Mouse (Mus musculus) heart, embryonic 12.5 days (tissue): ENCODE results near the gene Grid2ip. TPM values are rescaled to one million over a fixed set of nuclear protein-coding genes. Genes with fewer than 3 reads are reported as not detected.

Source experiments
- ATAC-seq: fragments of 200-750 bp; cut with Nextera tagmentation; 2 replicates; pipeline ENCODE4 v1.8.0; 2017; ENCODE audit warnings: moderate TSS enrichment, moderate library complexity; ENCODE audit not compliant: insufficient number of reproducible peaks, low FRiP score
- H3K27ac ChIP-seq: fragments of 300-500 bp; sonication (generic); 2 replicates; pipeline ENCODE4 v1.5.1; 2016; ENCODE audit warnings: mild to moderate bottlenecking, moderate library complexity; ENCODE audit not compliant: poor library complexity, severe bottlenecking
- H3K27me3 ChIP-seq: fragments of 300-500 bp; sonication (generic); replicated peaks from 2 replicates; pipeline ENCODE4 v1.6.1; 2016; ENCODE audit warnings: mild to moderate bottlenecking, moderate library complexity
- H3K36me3 ChIP-seq: fragments of 300-500 bp; sonication (generic); 2 replicates; pipeline ENCODE4 v1.6.1; 2016; ENCODE audit warnings: mild to moderate bottlenecking, moderate library complexity
- H3K4me1 ChIP-seq: fragments of 300-500 bp; sonication (generic); replicated peaks from 2 replicates; pipeline ENCODE4 v1.6.1; 2016; ENCODE audit warnings: mild to moderate bottlenecking
- H3K4me2 ChIP-seq: fragments of 300-500 bp; sonication (generic); 2 replicates; pipeline ENCODE4 v1.6.1; 2016; ENCODE audit warnings: mild to moderate bottlenecking, moderate library complexity
- H3K4me3 ChIP-seq: fragments of 300-500 bp; sonication (generic); 2 replicates; pipeline ENCODE4 v1.5.1; 2016; ENCODE audit warnings: mild to moderate bottlenecking
- H3K9ac ChIP-seq: fragments of 300-500 bp; sonication (generic); 2 replicates; pipeline ENCODE4 v1.6.1; 2016; ENCODE audit warnings: mild to moderate bottlenecking, moderate library complexity
- H3K9me3 ChIP-seq: fragments of 300-500 bp; sonication (generic); replicated peaks from 2 replicates; pipeline ENCODE4 v1.6.1; 2016; ENCODE audit warnings: mild to moderate bottlenecking, moderate library complexity
- WGBS: fragments of 180-500 bp; shearing (Covaris S2); methylation state at CpG from one replicate; pipeline ENCODE4 v1.1.7; 2016; 5-methylcytosine and 5-hydroxymethylcytosine counted together
- polyA plus RNA-seq: library from polyadenylated mRNA; unstranded; fragments of >200 nt; fragmentation: Nextera tagmentation; extraction: Ambion mirVana; gene quantifications from 2 replicates; pipeline ENCODE4 v1.2.1, GENCODE M21; 2016

Gene Grid2ip
- polyA plus RNA-seq, 1 experiment from 2014 or later = 0.14 TPM

DNA sequence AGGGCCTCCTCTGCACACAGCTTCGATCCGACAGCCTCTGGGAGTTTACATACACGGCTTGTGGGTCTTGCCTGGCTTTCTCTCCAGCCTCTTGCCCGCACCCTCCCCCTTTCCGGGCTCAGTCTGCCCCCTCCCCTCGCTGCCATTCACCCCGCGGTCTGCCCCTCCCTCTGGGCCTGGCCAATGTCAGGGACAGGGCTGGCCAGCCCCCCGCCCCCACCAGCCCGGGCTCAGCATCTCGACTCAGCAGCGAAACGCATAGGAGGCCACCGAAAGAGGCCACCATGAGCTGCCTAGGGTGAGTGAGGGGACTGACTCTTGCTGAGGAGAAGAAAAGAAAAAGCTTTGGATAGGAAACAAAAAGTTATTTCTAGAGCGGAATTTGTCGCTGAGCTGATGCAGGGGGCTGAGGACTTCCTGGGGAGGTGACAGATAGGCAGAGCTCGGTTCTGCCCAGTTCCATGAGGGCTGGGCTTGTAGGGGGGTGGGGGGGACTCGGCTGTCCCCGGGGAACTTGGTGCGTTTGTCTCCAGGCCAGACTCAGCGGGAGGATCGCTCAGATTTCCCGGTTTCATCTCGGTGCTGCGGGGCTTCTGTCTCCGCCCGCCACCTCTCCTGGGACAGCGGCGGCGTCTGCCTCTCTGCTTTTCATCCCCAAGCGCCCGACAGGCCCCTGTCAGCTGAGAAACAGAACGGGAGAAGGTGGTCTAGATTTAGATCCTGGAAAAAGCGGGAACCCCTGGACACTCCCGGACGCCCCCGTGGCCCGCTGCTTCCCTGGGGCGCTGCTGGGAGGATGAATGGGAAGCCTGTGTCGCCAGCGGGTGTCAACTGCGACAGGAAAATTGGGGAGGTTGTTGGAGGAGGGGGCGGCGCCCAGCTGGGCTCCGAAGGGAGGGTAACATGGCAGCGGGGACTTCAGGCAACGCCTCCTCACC is 6.8 kb downstream of the Grid2ip start:
- Histone ChIP-seq H3K4me3 (peak overlapping the region; percentile 54), H3K27ac (peak overlapping the region; percentile 14; the same call in 1 of the 2 replicates), H3K9me3 (no peaks in the 10 kb centered on the region), H3K4me1 (peaks cover 14% of the 10 kb centered on the region), H3K36me3 (no peaks in the 10 kb centered on the region), H3K27me3 (peaks cover 54% of the 10 kb centered on the region), H3K9ac (peak overlapping the region; percentile 66), H3K4me2 (peak overlapping the region; percentile 93)
- 1% methylated on average over 47 of the region's 47 CpGs for WGBS
- peak; percentile 81 for ATAC-seq

- WGBS = 66% methylated on average over 3 of the region's 3 CpGs
- no peaks in the 10 kb centered on the region for H3K9me3 ChIP-seq
- peaks cover 25% of the 10 kb centered on the region for H3K4me1 ChIP-seq
- ATAC-seq = no peak
- no peak overlapping the region for H3K4me3 ChIP-seq
- no peak overlapping the region for H3K9ac ChIP-seq
- no peaks in the 10 kb centered on the region for H3K36me3 ChIP-seq
- H3K27me3 ChIP-seq = peaks cover 79% of the 10 kb centered on the region
- H3K27ac ChIP-seq = no peak overlapping the region
- no peak overlapping the region for H3K4me2 ChIP-seq
Observed at GRCm38 (mm10) chr5:143367931-143368330, 10.8 kb downstream of the Grid2ip start.

DNA sequence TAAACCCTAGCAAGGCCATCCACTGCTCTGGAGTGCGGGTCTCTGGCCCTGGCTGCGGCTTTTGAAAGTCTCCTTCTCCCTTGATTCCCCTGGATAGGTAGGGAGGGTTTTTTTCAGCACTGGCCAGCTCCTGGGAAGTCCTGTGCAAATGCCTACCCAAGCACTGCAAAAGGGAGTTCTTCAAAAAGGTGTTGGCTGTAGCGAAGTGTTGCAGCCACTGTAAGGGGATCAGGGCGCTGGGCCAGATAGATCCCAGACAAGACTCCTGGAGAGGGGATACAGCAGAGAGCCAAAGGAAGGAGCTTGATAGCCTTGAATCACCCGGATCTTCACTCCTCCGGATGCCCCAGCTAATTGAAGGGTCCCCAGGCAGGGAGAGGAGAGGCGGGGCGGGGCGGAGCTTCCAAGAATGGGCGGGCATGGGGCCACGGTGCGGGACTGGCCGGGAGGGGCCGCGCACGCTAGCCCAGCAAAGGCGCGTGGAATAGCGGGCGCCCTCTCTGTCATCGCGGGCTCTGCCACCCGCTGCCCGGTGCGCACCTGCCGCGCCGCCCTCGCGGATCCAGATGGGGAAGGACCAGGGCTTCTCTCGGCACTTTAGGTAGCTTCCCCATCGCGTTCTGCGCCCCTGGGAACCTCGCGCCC is 12.6 kb downstream of the Grid2ip start:
- H3K36me3 ChIP-seq = no peaks in the 10 kb centered on the region
- peak overlapping the region; percentile 29 for H3K4me3 ChIP-seq
- no peak for ATAC-seq
- H3K4me1 ChIP-seq = peaks cover 15% of the 10 kb centered on the region
- peaks cover 92% of the 10 kb centered on the region for H3K27me3 ChIP-seq
- no peaks in the 10 kb centered on the region for H3K9me3 ChIP-seq
- WGBS = 3% methylated on average over 34 of the region's 36 CpGs
- H3K27ac ChIP-seq = no peak overlapping the region
- no peak overlapping the region for H3K9ac ChIP-seq
- H3K4me2 ChIP-seq = peak overlapping the region; percentile 59

DNA sequence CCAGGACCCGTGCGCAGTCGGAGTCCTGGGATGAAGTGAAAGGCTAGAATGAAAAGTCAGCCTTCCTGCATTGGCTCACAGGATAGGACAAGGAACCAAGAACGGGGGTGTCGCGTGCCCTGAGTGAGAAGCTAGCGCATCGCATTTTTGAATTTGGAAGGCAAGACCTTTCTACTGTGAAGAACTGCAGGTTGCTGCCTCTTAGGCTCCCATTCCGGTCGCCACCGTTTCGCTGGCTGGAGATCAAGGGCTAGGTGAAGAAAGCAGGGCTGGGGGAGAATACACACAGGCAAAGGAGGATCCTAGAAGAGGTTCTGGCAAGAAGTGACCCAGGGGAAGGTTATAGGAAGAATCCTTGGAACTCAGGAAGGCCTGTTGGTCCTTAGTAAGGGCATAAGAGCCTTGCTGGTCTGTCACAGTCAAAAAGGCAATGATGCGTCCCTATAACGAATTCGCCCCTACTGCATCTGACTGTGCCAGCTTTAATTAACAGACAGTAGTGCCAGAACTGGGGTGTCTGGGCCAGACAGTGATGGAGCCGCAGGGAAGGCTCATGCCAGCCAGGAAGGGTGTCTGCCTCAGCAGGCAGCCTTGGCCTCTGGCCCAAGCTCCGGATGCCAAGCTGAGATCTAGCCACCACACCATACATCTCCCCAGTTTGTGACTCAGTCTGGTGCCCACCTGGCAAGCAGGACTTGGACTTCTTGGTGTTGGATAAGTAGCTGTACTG is 13.4 kb downstream of the Grid2ip start:
- H3K27ac ChIP-seq = no peak overlapping the region
- H3K4me3 ChIP-seq = no peak overlapping the region
- no peak for ATAC-seq
- no peak overlapping the region for H3K9ac ChIP-seq
- 28% methylated on average over 17 of the region's 17 CpGs for WGBS
- no peaks in the 10 kb centered on the region for H3K9me3 ChIP-seq
- H3K4me2 ChIP-seq = peak overlapping the region; percentile 59
- no peaks in the 10 kb centered on the region for H3K36me3 ChIP-seq
- H3K4me1 ChIP-seq = peaks cover 13% of the 10 kb centered on the region
- peaks cover 92% of the 10 kb centered on the region for H3K27me3 ChIP-seq

DNA sequence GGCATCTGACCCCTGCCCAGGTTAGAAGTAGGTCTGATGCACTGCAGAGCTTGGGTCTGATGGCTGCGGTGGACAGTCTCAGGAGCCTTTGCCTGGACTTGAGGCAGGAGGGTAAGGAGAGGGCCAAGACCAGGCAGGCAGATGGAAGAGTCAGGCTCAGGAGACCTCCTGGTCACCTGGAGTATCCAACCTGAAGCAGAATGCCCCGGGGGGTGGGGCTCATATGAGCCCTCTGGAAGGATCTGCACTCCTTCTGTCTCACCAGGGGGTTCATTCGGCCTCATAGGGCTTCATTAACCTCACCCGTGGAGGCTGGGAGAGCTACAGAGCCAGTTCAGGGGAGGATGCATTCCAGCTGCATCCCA is 14.0 kb downstream of the Grid2ip start:
- no peak for ATAC-seq
- H3K9ac ChIP-seq = no peak overlapping the region
- peaks cover under 1% of the 10 kb centered on the region; the same call in 1 of the 2 replicates for H3K9me3 ChIP-seq
- no peaks in the 10 kb centered on the region for H3K36me3 ChIP-seq
- peaks cover 13% of the 10 kb centered on the region for H3K4me1 ChIP-seq
- peaks cover 88% of the 10 kb centered on the region for H3K27me3 ChIP-seq
- no peak overlapping the region for H3K27ac ChIP-seq
- 51% methylated on average over 4 of the region's 4 CpGs for WGBS
- H3K4me3 ChIP-seq = no peak overlapping the region
- no peak overlapping the region for H3K4me2 ChIP-seq

GRCm38 (mm10) chr5:143372818-143373217 is 15.7 kb downstream of the Grid2ip start:
- Histone ChIP-seq H3K27ac (no peak overlapping the region), H3K36me3 (no peaks in the 10 kb centered on the region), H3K4me3 (peak overlapping the region; percentile 47), H3K4me1 (peaks cover 13% of the 10 kb centered on the region), H3K4me2 (peak overlapping the region; percentile 76), H3K9me3 (peaks cover 4% of the 10 kb centered on the region; the same call in 1 of the 2 replicates), H3K9ac (peak overlapping the region; percentile 53), H3K27me3 (peaks cover 79% of the 10 kb centered on the region)
- WGBS = under 1% methylated on average over 35 of the region's 35 CpGs
- ATAC-seq = no peak

DNA sequence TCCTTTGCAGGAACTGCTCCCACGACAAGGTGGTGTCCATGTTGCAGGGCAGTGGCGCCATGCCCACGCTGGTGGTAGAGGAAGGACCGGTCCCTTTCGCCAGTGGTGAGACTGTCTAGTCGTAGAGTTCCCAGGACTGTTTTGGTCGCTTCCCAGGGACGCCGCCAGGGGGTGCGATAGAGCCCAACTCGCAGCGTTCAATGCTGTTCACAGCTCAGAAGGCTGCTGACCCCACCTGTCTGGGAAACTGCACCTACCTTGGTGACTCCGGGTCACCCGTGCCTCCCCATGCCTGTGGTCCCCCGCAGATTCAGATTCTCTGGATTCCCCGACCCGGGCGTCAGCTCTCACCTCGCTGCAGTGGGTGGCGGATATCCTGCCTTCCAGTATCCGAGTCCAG is 18.1 kb downstream of the Grid2ip start:
- peaks cover 57% of the 10 kb centered on the region for H3K27me3 ChIP-seq
- ATAC-seq = no peak
- 8% methylated on average over 21 of the region's 21 CpGs for WGBS
- peaks cover 6% of the 10 kb centered on the region for H3K4me1 ChIP-seq
- no peaks in the 10 kb centered on the region for H3K36me3 ChIP-seq
- H3K27ac ChIP-seq = no peak overlapping the region
- peak overlapping the region; percentile 58 for H3K4me2 ChIP-seq
- H3K4me3 ChIP-seq = peak overlapping the region; percentile 28
- H3K9ac ChIP-seq = no peak overlapping the region
- peaks cover 4% of the 10 kb centered on the region; the same call in 1 of the 2 replicates for H3K9me3 ChIP-seq

DNA sequence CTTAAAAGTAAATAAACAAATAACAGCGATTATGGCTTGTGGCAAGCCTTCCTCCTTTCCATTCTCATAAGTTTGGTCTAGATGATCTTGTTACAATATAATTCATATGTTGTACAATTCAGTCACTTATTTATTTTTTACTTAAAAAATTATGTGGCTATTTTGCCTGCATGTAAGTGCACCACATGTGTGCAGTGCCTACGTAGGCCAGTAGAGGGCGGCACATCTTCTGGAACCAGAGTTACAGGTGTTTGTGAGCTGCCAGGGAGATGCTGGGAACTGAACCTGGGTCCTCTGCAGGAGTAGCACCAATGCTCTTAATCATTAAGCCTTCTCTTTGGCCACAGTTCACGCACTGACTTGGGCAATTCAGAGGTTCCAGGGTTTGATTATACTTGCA is 19.0 kb downstream of the Grid2ip start:
- no peak overlapping the region for H3K9ac ChIP-seq
- no peak for ATAC-seq
- no peak overlapping the region for H3K4me2 ChIP-seq
- peaks cover 48% of the 10 kb centered on the region for H3K27me3 ChIP-seq
- peaks cover 5% of the 10 kb centered on the region for H3K4me1 ChIP-seq
- H3K27ac ChIP-seq = no peak overlapping the region
- 78% methylated on average over 4 of the region's 4 CpGs for WGBS
- peaks cover 4% of the 10 kb centered on the region; the same call in 1 of the 2 replicates for H3K9me3 ChIP-seq
- H3K36me3 ChIP-seq = no peaks in the 10 kb centered on the region
- H3K4me3 ChIP-seq = no peak overlapping the region

GRCm38 (mm10) chr5:143386797-143387621 is 29.9 kb downstream of the Grid2ip start:
- Histone ChIP-seq H3K36me3 (no peaks in the 10 kb centered on the region), H3K9me3 (no peaks in the 10 kb centered on the region), H3K9ac (peak overlapping the region; percentile 39), H3K27ac (no peak overlapping the region), H3K4me1 (peaks cover 12% of the 10 kb centered on the region), H3K4me2 (peak overlapping the region; percentile 72), H3K4me3 (peak overlapping the region; percentile 38), H3K27me3 (peaks cover 65% of the 10 kb centered on the region)
- 8% methylated on average over 39 of the region's 39 CpGs for WGBS
- ATAC-seq = no peak

- Histone ChIP-seq H3K27me3 (peaks cover under 1% of the 10 kb centered on the region), H3K27ac (no peak overlapping the region), H3K36me3 (peaks cover 7% of the 10 kb centered on the region), H3K9ac (no peak overlapping the region), H3K4me3 (no peak overlapping the region), H3K9me3 (peaks cover 9% of the 10 kb centered on the region), H3K4me2 (no peak overlapping the region), H3K4me1 (no peaks in the 10 kb centered on the region)
- no peak for ATAC-seq
- 78% methylated on average over 7 of the region's 7 CpGs for WGBS
Observed at GRCm38 (mm10) chr5:143394184-143394583, 37.0 kb downstream of the Grid2ip start.
